Mouse (Mus musculus) frontal cortex, postnatal 14 days (tissue): ENCODE measurements around the gene 1810037I17Rik.
"Not testable (repeated sequence)": the region's sequence is repeated elsewhere in the genome, so short reads cannot be mapped to it uniquely, and the experiment has no call there.

Source experiments
- DNase-seq, 2 experiments: peaks; one replicate each; pipeline ENCODE4 v3.0.0; 2022; ENCODE audit warnings: low spot score in 2 of 2

1810037I17Rik gene

DNA sequence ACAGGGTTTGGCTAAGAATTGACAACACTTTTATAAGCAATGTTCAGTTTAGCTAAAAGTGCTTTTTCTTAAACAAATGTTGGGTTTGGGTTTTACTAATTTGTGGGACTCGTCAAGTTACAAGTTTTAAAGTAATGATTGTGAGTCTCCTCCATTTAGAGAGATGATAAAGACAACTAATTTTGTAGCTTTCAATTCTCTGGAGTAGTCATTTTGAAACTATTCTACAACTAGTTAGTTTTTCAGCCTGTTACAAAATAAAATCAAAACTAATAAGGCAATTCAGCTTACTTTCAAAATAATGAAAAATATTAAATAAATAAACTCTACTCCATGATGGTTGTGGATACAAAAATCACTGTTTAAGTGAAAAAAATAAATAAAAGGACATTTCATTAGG lies 8.5 kb downstream of the 1810037I17Rik start:
- no peak for DNase-seq

DNA sequence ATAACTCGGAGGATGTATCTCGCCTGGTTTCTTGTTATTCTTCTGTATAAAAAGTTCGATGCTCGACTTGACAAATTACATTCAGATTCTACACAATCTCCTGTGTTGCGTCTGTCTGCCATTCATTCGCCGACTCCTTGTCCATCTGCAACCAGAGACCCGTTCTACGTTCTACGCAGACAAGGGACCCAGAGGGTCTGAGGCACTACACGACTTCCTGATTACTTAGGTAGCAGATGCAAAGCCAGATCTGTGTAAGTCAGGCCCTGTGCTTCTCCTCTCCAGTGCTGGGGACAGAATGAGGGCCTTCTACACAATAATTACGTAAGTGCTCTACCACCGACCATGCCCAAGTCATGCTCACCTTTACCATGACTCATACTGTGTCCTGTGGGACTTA lies 13.2 kb downstream of the 1810037I17Rik start:
- DNase-seq, result not testable (repeated sequence)

DNA sequence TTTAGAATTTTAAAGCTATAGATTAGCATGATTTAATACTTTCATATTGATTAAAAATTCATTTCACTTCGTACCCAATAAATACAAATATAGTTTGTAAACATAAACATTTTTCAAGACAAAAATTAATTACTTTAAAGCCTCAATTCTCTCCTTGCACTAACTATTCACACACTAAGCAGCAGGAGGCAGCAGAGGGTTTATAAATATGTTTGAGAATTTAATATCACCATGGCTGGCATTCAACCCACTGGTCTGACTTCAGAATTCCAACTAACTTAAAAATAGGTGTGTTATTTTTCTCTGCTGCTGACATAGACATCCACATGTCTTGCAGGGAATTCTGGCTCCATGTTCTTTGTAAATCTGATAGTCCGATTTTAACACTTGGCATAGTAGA lies 15.2 kb downstream of the 1810037I17Rik start:
- DNase-seq, result no peak

DNA sequence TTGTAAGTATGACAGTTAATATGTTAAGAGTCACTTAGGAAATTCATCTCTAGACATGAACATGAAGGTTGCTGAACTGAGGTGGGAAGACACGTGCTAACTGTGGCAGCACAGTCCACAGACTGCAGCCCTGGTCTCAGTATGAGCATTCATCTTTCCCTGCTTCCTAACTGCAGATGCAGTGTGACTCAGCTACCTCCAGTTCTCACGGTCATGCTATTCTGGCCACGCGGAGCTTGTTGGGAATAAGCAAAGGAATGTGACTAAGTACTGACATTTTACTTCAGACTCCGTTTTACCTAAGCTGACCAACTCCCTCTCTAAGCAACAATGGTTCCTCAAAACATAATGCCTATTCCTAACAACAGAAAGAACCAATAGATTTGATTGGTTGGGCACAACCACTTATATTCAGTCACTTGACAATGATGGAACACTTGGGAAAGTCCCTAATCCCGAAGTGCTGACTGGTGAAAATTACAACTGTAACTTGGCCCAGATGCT lies 19.4 kb downstream of the 1810037I17Rik start:
- DNase-seq, result no peak

DNA sequence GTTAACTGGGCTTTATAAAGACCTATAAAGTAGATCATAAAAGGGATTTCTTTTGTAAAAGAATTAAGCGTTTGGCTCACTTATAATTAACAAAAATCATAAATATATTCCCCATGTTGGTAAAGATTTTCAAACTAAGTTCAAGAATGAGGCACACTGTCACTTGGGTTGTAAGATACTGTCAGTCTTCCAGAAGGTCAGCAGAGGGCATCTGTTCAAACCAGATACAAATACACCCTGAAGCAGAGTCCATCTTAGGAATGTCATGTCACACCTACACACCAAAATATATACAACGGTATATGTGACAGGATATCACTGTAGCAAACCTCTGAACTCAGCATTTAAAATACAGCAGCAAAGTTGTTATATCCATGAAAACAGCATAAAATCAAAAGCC lies 26.1 kb downstream of the 1810037I17Rik start:
- DNase-seq, result no peak

DNA sequence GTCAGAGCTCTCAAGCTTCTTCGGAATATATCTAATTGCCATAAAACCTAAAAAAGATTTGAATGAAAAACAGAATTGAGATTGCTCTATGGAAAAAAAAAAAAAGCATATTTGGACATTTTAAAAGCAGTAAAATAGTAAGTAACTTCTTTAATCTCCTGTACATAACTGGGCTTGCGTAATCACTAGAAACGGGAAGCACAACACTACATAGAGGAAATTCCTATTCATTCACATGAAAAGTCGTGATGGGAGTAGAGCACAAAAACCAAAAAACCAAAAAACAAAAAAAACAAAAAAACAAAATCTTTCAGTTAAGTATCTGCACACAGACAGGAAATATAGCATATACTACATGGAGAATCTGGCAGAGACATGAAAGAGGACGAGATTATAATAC lies 40.3 kb downstream of the 1810037I17Rik start:
- no peak for DNase-seq

DNA sequence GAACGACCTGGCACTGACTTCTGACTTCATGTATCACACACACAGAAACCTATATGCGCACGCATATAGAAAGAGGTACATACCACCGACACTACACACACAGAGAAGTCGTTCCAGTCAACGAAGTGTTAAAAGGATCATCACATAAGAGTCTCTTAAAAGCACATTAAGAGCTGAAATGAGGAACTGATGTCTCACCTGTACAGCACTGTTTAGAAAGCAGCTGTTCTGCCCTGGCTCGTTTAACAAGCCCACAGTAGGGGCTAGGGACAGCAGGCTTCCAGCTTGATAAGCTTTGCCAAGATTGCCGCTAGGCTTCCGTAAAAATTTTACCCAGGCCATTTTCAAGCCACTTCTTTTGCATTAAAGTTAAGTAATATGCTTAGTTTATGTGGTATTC lies 44.4 kb downstream of the 1810037I17Rik start:
- no peak for DNase-seq

DNA sequence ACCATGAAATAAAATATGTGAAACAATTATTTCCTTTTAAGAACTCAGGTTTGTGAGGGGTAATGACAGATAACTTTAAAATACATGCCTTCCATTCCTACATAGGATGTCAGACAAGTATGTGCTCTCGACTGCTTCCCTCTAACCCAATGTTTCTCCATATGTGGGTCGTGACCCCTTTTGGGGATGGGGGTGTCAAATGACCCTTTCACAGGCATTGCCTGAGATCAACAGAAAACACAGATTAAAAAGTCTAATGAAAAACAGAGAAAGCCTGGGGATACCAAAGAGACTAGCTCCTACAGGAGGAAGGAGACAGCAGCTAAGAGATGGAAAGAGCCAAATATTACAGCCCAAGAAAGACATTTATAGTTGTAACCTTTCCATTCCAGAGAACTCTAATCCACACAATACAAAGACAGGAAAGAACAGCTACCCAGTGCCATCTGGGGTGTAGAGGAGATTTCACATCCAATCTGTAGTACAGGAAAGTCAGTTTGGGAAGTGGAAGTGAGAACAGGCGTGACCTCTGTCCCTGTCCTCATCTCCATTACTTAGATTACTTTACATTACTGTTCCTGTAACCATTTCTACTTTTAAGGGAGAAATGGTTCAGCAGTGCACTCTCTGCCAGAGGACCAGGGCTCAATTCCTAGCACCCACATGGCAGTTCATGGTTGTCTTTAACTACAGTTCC lies 48.3 kb downstream of the 1810037I17Rik start:
- no peak for DNase-seq

DNA sequence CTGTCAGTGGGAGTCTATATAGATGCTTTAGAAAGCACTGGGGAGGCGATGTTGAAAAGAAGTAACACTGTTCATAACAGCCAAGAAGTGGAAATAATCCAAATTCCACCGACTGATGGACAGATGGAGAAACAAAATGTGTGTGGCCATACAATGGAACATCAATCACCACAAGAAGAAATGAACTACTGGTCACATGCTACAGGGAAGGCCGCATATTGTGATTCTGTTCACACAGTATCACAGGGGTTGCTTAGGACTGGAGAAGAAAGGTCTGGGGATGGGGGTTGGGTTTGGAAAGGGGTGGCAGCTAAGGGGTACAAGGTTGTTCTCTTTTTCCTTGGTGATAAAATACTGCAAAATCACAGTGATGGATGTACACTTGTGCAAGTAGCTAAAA lies 50.8 kb downstream of the 1810037I17Rik start:
- DNase-seq, result no peak

DNA sequence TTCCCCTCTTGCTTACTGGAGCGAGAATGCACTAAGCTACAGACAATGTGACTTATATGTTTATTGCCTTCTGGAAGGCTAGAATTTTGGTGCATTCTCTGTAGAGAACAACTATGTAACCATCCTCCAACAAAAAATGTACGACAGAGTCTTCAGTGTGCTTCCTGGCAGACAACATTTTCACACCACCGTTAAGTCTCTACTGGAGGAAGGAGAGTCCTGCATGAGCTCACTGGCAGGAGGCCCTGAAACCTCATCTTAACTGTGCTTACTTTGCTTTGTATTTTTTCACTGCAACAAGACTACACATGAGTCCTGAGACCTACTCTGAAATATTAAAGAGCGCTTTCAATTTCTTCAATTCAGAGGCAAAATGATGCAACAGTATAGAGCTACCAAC lies 51.4 kb downstream of the 1810037I17Rik start:
- DNase-seq, result no peak
